Mouse (Mus musculus): ENCODE results near the gene Noa1. TPM values are rescaled to one million over a fixed set of nuclear protein-coding genes. Genes with fewer than 3 reads are reported as not detected.

The Noa1 gene
- polyA plus RNA-seq, 2 experiments from 2014 or later: 5.0 to 8.3 TPM

- ATAC-seq: no peak
Observed at GRCm38 (mm10) chr5:77289686-77290085, 20.2 kb downstream of the Noa1 start.

GRCm38 (mm10) chr5:77287901-77288300 is 22.0 kb downstream of the Noa1 start:
- no peak for ATAC-seq

GRCm38 (mm10) chr5:77286904-77287303 is 23.0 kb downstream of the Noa1 start:
- ATAC-seq: no peak

GRCm38 (mm10) chr5:77285685-77286084 is 24.2 kb downstream of the Noa1 start:
- ATAC-seq: peak; percentile 50

- ATAC-seq: no peak
Observed at GRCm38 (mm10) chr5:77282242-77282641, 27.6 kb downstream of the Noa1 start.

- no peak for ATAC-seq
Observed at GRCm38 (mm10) chr5:77281518-77282174, 28.2 kb downstream of the Noa1 start.

GRCm38 (mm10) chr5:77277204-77277603 is 32.7 kb downstream of the Noa1 start:
- ATAC-seq: no peak

- peak; percentile 61 for ATAC-seq
Observed at GRCm38 (mm10) chr5:77275950-77276349, 33.9 kb downstream of the Noa1 start.

- ATAC-seq: peak; percentile 77
Observed at GRCm38 (mm10) chr5:77273151-77273550, 36.7 kb downstream of the Noa1 start.

GRCm38 (mm10) chr5:77269399-77269798 is 40.5 kb downstream of the Noa1 start:
- no peak for ATAC-seq

- no peak for ATAC-seq
Observed at GRCm38 (mm10) chr5:77267957-77268624, 41.8 kb downstream of the Noa1 start.

- ATAC-seq: no peak
Observed at GRCm38 (mm10) chr5:77267441-77267840, 42.4 kb downstream of the Noa1 start.

GRCm38 (mm10) chr5:77266886-77267401 is 42.9 kb downstream of the Noa1 start:
- ATAC-seq: no peak

GRCm38 (mm10) chr5:77266066-77266885 is 43.6 kb downstream of the Noa1 start:
- peak; percentile 50 for ATAC-seq

GRCm38 (mm10) chr5:77265671-77266065 is 44.2 kb downstream of the Noa1 start:
- ATAC-seq: peak; percentile 38

- ATAC-seq: peak; percentile 53
Observed at GRCm38 (mm10) chr5:77265081-77265670, 44.7 kb downstream of the Noa1 start, which contains the start of gene Rest. Gene Rest, plus strand, starts transcription at chr5:77265491.

GRCm38 (mm10) chr5:77262105-77262504 is 47.8 kb downstream of the Noa1 start:
- no peak for ATAC-seq

GRCm38 (mm10) chr5:77261137-77261536 is 48.7 kb downstream of the Noa1 start:
- ATAC-seq: no peak

- ATAC-seq: no peak
Observed at GRCm38 (mm10) chr5:77260141-77260540, 49.7 kb downstream of the Noa1 start.

GRCm38 (mm10) chr5:77259315-77259714 is 50.6 kb downstream of the Noa1 start:
- ATAC-seq: no peak

- no peak for ATAC-seq
Observed at GRCm38 (mm10) chr5:77257603-77258002, 52.3 kb downstream of the Noa1 start.

GRCm38 (mm10) chr5:77254402-77254801 is 55.5 kb downstream of the Noa1 start:
- ATAC-seq: no peak

- no peak for ATAC-seq
Observed at GRCm38 (mm10) chr5:77253154-77253553, 56.7 kb downstream of the Noa1 start.

Measured in activated CD4-positive, CD25-positive, alpha-beta regulatory T cell, adult 4 months (primary cell).